Mouse (Mus musculus) right cerebral cortex, adult 18-20 months (tissue): ENCODE measurements around the gene Lzts2.
A peak's percentile ranks its signal among the peaks of the same experiment; 100 is the strongest.

Source experiments
- DNase-seq: peaks from one replicate; pipeline ENCODE4 v3.0.0; 2022; ENCODE audit warnings: mixed read lengths

Gene Lzts2

DNA sequence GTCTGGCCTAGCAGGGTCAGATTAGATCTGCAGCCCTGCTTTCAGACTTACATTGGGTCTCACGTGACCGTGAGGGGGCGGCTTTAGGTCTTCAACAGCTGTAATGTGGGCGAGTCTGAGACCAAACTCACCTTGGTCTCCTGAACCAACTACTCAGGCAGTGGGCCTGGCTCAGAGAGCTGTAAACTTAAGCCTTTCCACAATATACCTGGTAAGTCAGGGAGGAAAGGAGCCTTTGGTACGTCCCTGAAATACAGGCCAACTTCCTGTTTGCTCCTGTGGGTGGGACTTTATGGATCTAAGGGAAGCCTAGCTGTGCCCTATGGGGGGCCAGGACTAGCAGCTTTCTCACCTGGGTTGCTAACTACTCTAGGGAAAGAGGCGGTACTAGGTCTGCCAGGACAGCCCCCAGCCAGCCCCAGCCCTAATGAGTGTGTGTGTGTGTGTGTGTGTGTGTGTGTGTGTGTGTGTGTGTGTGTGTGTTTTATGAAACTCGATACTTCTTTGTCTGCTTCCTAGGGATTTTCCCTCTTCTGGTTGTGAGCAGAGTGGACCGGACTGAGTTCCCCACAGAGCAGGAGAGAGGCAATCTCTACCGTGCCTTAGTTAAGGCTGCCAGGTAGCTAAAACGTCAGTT, at the start of gene Lzts2:
TSS of gene Lzts2 (plus strand) at position 80 of the 637 bp plus-strand sequence.
- DNase-seq, result no peak

DNA sequence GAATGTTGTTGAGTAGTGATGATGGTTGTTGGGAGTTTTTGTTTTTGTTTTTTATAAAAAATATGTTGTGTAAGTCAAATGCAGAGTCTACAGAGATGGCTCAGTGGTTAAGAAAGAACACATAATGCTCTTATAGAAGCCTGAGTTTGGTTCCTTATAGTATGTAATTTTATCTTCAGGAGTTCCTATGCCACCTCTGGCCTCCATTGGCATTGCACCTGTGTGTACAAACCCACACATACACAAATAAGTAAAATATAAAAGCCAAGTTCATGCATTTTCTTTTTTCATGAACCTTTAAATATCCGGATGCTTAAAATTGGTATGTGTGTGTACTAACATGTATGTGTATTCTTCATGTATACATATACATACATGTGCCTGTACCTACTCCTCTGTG, 48.2 kb upstream of the Lzts2 start:
- DNase-seq, result no peak

DNA sequence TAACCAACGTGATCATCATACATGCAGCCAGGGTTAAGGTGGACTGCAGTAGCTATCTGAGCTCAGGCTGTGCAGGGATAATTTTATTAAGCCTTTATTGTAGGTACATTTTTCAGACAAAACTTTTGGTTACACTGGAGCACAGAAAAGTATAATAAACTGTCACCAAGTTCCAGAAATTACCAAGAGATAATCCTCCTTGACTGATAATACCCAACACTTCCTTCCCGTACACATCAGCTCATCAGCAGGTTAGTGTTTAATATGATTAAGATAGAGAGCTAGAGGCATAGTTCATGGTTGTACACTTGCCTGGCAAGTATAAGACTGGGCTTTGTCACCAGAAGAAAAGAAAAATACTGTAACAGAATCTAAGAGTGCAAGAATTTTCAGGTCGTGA, 45.9 kb upstream of the Lzts2 start:
- DNase-seq, result no peak

DNA sequence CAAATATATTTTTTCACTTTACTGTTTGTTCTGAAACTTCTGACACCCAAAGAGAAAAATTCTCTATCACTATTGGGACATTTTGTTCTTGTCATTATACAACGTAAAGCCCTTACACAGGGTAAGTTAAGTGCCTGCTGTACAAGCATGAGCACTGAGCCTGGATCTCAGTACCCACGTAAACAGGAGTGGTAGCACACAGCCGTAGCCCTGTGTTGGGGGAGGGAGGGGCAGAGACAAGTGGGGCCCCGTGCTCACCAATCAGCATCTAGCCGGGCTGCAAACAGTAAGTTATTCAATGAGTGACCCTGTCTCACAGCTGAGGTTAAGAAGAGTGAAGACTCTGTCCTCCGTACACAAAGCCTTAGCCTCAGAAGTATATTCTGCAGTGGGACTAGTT, 37.6 kb upstream of the Lzts2 start:
- DNase-seq, result no peak

DNA sequence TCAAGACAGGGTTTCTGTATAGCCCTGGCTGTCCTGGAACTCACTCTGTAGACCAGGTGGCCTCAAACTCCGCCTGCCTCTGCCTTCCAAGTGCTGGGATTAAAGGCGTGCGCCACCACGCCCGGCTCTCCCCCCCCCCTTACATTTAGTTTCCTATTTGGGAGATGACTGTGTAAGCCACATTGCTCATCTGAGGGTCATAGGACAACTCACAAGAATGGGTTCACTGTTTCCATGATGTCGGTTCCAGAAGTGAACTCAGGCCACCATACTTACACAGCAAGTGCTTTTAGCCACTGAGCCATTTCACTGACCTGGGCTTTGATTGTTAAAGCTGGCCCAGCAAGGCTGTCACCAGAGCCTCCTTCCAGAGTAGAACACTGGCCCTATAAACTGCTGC, 37.1 kb upstream of the Lzts2 start:
- no peak for DNase-seq

DNA sequence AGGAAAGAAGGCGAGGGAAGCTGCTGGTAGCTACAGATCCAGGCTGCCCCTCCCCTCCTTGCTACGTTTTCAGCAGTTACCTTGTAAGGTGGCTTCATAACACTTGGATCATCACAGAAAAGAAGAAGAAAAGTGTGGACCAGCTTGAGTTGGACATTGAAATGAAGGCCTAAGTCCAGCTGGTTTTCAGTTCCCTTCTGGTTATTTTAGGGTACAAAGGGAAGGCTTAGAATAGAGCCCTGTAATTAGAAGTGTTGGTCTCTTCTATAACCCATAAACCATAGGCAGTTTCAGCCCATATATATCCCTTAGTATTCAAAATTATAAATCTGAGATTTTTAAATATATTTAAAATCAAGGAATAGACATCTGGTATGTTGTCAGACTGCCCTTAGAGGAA, 33.4 kb upstream of the Lzts2 start:
- no peak for DNase-seq

DNA sequence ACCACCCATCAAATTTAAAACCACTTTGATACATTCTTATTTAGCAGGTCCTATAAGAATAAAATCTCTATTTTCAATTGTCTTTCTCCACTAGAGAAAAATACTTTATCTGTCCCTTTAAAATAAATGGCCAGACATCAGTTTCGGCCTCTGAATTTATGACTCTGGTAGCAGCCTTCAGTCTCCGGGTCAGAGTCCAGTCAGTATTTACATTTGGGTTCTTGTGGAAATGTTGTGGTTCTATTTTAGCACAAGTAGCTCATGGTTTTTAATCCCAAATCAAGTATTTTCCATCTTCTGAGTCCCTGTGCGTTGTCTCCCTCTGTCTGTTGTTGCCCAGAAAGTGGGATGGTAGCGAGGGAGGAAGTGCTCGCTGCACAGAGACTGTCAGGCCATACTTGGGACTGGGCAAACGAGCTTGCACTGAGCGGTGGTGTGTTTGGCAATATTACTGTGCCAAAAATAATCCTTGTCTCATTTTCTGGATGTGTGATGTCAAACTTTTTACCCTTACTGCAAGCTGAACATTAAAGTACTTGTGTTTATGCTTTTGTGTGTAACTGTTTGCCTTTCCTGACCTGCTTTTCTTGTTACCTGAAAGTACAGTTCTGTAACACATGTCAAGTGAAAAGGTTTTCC, 31.6 kb upstream of the Lzts2 start:
- no peak for DNase-seq

DNA sequence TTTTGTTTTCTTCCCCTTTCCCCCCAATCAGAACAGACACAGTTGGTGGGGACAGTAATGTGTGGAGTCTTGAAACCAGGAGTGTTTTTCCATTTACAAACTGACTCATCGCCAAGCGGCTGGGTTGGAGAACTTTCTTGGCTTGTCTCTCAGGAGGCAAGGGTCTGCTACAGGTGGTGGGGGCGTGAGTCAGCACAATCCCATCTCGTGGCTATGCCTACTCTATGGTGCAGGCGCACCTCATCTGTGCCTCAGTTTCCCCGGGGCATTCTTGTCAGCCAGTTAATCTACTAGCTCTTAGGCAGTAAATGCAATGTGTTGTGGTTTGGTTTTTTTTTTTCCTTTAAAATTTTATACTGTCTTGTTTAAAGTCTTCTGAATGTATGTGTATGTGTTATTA, 30.8 kb upstream of the Lzts2 start:
- no peak for DNase-seq

DNA sequence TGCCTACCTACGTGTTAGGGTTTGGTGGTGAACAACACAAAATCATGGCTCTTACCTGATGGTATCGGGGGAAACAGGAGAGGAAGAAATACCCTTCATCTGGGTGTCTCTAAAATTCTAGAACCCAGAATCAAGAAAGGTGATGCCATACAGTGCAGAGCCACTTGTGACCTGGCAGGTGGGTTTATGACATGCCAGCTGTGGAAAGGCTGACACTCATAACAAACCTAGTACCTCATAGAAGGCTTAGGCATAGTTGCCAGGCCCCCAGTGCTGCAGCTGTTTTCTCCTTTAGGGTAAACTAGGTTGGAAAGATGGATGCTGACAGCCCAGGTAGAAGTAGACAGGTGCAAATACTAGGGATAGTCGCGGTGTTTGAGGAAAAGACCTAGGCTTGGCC, 29.8 kb upstream of the Lzts2 start:
- DNase-seq, result no peak

DNA sequence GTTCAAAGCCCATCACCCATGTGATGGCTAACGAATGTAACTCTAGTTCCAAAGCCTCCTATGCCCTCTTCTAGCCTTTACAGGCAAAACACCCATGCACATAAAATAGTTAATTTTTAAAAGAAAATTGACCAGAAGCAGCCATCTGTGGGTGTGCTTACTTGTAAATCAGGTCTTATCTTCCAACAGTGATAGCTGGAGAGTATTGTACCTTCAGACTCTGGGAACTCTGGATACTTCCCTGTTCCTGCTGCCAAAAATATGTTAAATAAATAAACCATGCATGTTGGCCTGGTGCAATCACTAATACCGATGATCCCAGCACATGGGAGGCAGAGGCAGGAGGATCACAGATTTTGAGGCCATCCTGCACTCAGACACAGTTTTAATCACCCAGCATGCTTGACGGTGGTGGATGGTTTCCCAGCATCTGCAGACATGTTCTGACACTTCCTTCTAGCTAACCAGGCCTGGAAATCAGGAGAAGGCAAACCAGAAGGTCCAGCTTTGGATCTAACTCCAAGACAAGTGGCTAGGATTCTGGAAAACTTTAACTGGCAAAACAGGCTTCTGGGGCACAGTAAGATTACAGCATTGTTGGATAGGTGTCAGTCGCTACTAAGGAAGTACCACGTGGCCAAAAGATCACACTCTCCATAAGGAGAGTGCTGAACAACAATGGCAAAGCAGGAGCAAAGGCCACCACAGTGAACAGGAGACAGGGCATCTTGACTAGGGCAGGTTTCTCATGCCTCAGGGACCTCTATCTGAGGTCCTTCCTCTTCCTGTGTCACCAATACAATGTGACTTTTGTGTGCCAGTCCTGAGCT, 28.8 kb upstream of the Lzts2 start:
- DNase-seq, result no peak

DNA sequence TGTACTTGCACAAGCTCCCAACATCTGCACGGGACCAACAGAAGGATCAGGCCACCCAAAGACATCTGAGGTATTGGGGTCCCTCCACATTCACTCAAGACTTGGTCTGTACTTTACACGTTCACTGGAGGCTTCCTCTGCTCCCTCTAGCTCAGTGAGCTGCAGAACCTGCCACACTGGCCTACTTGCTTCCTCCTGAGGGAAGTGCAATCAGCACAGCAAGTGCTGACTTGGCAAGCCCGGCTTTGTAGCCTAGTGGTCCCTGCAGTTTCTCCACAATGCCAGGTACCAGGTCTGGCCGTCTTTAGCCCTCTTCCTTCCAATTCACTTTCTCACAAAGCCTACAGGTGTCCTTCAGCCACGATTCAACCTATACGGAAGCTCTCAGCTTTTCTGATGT, 27.2 kb upstream of the Lzts2 start:
- no peak for DNase-seq

DNA sequence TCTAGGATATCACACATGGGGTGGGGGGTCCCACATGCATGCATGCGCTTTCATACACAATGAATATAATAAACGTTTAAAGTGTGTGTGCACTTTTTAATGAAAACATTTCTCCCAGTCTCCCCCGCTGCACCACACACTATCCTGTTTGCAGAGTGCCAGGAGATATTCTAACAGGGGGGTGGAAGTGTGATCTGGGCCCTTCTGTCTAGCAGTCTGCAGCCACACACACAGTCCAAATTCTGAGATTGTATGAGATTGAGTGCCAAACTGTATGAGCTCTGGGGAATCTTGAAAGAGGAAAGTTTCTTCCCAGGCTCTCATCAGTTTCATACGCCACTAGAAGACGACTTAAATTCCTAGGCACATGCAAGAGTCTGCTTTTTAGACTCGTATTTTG, 26.4 kb upstream of the Lzts2 start:
- peak; percentile 79 for DNase-seq

DNA sequence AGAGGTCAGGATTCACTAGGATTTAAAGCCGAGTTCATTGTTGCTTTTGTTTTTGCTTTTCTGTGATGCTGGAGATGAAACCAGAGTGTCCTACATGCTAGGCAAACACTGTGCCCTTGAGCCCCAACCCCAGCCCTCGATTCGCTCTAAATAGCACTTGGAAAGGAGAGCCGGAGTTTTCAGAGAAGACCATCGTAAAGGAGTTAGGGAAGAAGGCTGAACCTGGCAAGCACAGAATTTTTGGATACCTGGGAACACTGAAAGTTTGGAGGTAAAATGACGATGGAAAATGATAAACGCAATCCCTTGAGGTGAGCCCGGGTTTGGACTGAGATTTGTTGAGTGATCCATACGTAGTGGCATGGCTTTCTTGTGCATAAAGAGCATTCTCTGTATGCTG, 25.9 kb upstream of the Lzts2 start:
- no peak for DNase-seq

DNA sequence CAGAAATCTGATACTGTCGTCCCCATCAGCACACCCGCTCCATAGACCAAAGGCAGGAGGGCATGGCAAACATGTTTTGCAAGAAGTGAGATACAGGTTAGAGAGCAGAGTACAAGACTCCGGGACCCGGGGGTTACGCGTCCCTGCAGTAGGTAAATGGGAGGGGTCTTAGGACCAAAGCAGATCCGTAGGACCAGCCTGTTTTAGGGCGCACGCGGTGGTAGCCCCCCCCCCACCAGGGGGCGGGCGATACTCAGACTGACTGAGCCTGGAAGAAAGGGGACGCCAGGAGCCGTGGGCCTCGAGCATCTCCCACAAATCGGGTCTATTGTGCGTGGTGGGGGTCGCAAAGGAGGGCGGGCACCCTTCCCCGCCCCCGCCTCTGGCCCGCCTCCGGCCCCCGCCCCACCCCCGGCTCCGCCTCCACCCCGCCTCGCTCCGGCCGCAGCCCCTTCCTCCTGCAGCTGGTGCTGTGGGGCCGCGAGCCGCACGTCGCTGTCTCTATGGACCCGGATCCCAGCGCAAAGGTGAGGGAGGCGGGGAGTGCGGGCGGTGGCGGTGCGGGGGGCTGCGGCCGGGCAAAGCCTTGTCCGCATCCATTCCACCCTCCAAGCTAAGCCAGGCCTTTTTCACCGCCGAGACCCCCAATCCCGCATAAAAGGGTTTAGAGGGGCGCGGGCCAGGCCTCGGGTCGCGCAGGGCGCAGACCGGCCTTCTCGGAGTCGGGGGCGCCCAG, 25.2 kb upstream of the Lzts2 start, which contains the start of gene Sema4g:
TSS of gene Sema4g (plus strand) at position 271 of the 736 bp plus-strand sequence.
- DNase-seq, result no peak

DNA sequence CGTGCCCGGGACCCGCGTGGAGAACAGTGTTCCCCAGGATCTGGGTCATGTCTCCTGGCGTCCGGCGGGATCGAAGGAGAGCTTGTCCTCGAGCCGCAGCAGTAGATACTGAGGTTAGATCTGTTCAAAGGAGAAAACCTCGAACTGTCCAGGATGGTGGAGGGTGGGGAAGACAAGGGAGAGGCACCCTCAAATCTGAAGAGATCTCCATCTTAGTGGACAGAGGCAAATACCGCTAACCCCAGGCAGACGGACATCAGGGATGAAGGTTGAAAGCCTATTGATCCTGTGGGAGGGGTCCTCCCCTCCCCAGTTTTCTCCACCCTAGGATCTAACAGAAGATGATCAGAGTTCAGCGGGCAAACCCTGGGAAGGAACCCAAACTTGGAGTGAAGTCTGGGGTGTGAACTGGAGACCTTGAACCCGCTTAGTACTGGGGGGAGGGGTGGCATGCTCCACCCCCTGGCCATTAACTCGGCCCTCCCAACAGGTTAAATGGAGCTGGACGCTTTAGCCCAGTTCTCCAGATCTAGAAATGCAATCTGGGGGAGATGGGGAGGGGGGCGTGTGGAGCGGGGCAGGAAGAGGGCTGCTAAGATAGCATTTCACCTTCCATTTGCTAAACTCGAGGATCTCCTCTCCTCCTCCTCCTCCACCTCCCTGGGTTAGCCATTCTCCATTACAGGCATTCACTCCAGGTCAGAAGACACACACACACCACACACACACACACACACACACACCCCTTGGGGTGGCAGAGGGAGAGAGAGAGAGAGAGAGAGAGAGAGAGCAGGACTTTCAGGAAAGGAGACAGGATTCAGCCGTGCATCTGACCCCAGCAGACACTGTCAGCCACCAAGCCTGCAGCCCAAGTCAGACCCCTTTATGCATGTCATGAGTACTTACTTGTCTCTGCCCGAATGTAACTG, 24.4 kb upstream of the Lzts2 start:
- no peak for DNase-seq

DNA sequence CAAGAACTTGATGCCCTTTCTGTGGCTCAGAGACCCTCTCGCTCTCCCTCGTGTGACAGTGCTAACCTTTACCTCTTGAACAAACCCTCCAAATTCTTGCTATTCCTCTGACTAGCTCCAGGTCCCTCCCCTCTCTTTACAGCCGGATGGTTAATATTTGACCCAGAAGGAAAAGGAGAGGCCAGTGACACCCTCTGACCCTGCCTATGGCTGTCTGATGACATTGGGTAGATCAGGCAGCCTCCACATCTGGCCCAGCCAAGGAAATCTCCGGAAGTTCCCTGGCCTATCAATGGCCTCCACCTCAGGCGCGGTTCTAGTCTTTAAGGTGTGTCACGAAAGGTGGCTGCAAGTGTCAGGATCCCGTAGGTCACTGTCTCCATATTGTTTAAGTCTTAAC, 23.2 kb upstream of the Lzts2 start:
- no peak for DNase-seq

DNA sequence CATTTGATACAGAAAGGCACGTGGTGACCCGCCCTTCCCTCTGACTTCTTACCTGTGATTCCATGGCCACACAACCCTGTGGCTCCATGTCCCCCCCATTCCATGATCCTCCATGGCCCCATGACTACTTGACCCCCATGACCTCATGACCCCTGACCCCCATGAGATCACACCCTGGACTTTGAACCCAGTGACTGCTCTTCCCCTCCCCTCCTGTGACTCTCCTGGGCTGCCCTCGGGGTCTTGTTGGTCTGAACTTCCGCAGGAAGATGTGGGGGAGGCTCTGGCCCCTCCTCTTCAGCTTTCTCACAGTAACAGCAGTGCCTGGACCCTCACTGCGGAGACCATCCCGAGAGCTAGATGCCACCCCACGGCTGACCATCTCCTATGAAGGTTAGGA, 22.0 kb upstream of the Lzts2 start:
- DNase-seq, result no peak

DNA sequence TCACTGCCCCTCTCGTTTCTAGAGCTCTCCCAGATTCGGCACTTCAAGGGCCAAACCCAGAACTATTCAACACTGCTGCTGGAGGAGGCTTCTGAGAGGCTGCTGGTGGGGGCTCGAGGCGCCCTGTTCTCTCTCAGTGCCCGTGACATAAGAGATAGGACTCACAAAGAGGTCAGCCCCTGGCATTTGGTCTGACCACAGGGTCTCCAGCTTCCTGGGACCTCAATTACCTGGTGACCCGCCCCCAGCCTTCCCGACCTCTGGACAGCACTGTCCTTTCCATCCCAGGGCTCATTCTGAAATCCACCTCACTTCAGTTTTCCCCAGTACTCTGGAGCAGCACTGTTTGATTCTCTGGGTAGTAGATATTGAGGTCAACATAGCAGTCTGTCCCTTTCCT, 21.5 kb upstream of the Lzts2 start:
- no peak for DNase-seq

DNA sequence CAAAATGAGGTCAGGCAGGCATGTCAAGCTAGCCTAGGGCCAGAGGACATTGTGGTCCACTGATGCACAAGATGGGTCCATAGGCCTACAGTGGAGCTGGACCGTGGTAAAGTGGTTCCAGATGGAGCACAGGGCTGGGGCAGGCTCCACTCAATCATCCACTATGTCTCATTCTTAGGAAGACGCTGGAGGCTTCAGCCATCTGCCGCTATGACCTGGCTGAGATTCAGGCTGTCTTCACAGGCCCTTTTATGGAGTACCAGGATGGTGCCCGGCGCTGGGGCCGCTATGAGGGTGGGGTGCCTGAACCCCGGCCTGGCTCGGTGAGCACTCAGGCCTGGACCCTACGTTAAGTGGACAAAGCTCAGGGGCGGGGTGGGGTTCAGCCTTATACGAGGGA, 16.4 kb upstream of the Lzts2 start:
- no peak for DNase-seq

DNA sequence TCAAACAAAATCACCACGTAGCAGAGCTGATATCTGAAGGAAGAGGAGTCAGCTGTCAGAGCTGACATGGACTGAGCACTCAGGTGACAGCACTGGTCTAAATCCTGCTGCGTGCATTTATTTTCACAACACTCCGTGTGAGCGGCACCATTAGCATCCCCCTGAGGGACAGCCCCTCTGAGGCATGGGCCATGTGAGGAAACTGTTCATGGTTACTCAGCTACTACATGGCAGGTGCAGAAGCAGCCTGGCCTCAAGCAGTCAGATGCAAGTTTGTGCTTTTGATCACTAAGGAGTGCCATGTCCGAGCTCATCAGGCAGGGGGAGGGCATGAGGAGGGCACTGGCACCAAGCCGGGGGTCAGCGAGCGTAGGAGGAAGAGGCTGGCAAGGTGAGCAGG, 14.6 kb upstream of the Lzts2 start:
- no peak for DNase-seq

DNA sequence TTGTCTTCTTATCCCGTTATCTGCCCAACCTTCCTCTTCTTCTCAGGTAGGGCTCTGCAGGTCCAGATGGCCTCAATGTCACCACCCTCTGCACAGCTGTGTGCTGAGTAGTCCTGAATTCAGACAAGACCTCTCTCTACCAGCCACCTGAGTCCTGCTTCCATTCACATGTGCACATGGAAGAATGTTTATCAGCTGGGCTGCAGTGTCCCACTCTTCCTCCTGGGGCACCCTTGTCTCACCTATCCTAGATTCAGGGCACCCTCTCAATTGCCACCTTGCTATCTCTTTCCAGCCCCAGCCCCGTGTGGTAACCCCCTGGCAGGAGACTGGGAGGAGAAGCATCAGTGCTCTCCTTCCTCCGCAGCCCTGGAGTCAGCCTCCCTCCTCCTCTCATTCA, 11.9 kb upstream of the Lzts2 start:
- DNase-seq, result no peak
